15 mouse cellular contexts compared by ENCODE assay signal in genomic region chr12:85273508-85273907, GRCm38 (mm10). TPM values are rescaled to one million over a fixed set of nuclear protein-coding genes. Genes with fewer than 3 reads are reported as not detected.
DNase-seq lines count a peak whose midpoint lies in the region; ATAC-seq and TF ChIP-seq lines count a peak whose summit lies in the region.
"Had no signal": no experiment of that assay in that cellular context is flagged by ENCODE, and none has a peak within 500 bp of the region (broad histone marks: within the 10 kb centered on the region; RNA-seq: fewer than 3 reads in every experiment).

No protein-coding gene starts in this region.

- in situ Hi-C loops in ES-E14 (cut with MboI; ENCODE audit: low sequenced_read_pairs in 2 of 2, unreplicated experiment in 2 of 2), result no loop called here

- H3K4me2 ChIP-seq in kidney, embryonic 16.5 days (replicated peaks; ENCODE audit: low read depth, low read length), result no peak overlapping the region
- no peak overlapping the region for H3K4me2 ChIP-seq in embryonic facial prominence, embryonic 15.5 days (replicated peaks)
- H3K4me2 ChIP-seq: heart, embryonic 15.5 days; limb, embryonic 15.5 days had no signal

- H3K27ac ChIP-seq in kidney, embryonic 16.5 days (ENCODE audit: low read length), result peak overlapping the region; percentile 74
- no peak overlapping the region for H3K27ac ChIP-seq in kidney, adult 2 months (ENCODE audit: insufficient read depth, low read depth, low read length)
- peak overlapping the region; percentile 84 for H3K27ac ChIP-seq in ES-E14 (ENCODE audit: insufficient read depth, low read depth, low read length, poor library complexity, severe bottlenecking)
- peak overlapping the region; percentile 31 for H3K27ac ChIP-seq in embryonic facial prominence, embryonic 15.5 days (replicated peaks)
- H3K27ac ChIP-seq: heart, embryonic 15.5 days; limb, embryonic 15.5 days had no signal

- ATAC-seq in kidney, embryonic 16.5 days (ENCODE audit: low FRiP score, low TSS enrichment), result peak; percentile 78
- ATAC-seq in embryonic facial prominence, embryonic 15.5 days (ENCODE audit: insufficient number of reproducible peaks, low FRiP score, low TSS enrichment, low read depth), result 0 out of 2 replicates have a peak, but pooled peaks have one; percentile 43
- no peak for ATAC-seq in activated CD4-positive, CD25-positive, alpha-beta regulatory T cell, adult 4 months
- ATAC-seq in erythroblast, adult 5-6 weeks (replicated peaks; ENCODE audit: low FRiP score, poor library complexity, severe bottlenecking), result no peak

- H3K27me3 ChIP-seq in kidney, embryonic 16.5 days (ENCODE audit: insufficient read depth, low read length), result no peaks in the 10 kb centered on the region
- H3K27me3 ChIP-seq in kidney, adult 2 months (replicated peaks; ENCODE audit: control insufficient read depth, insufficient read depth, low read length), result no peaks in the 10 kb centered on the region
- H3K27me3 ChIP-seq in E14TG2a.4 (ENCODE audit: insufficient read depth, low read length), result no peaks in the 10 kb centered on the region
- no peaks in the 10 kb centered on the region for H3K27me3 ChIP-seq in embryonic facial prominence, embryonic 15.5 days
- H3K27me3 ChIP-seq: heart, embryonic 15.5 days; limb, embryonic 15.5 days had no signal

- DNase-seq in kidney, adult 2 months, result no peak
- no peak for DNase-seq in ES-E14 (ENCODE audit: low read depth, low spot score)
- DNase-seq: cerebellum, postnatal 10 days; layer of hippocampus, adult 9-11 months; right cerebral cortex, postnatal 14 days had no signal

- H3K9me3 ChIP-seq in kidney, embryonic 16.5 days (ENCODE audit: low read length), result no peaks in the 10 kb centered on the region
- no peaks in the 10 kb centered on the region for H3K9me3 ChIP-seq in E14TG2a.4 (ENCODE audit: low read length)
- no peaks in the 10 kb centered on the region for H3K9me3 ChIP-seq in ES-E14 (ENCODE audit: control insufficient read depth, insufficient read depth, low read depth, low read length)
- H3K9me3 ChIP-seq in embryonic facial prominence, embryonic 15.5 days (replicated peaks), result no peaks in the 10 kb centered on the region
- H3K9me3 ChIP-seq: heart, embryonic 15.5 days; limb, embryonic 15.5 days had no signal

- H3K4me1 ChIP-seq in kidney, embryonic 16.5 days (ENCODE audit: insufficient read depth, low read length), result peaks cover 24% of the 10 kb centered on the region
- H3K4me1 ChIP-seq in kidney, adult 2 months (ENCODE audit: control insufficient read depth, insufficient read depth, low read length), result no peaks in the 10 kb centered on the region
- peaks cover 87% of the 10 kb centered on the region for H3K4me1 ChIP-seq in E14TG2a.4 (replicated peaks; ENCODE audit: low read depth, low read length)
- peaks cover 12% of the 10 kb centered on the region in 2 experiments for H3K4me1 ChIP-seq in ES-E14 (ENCODE audit: control insufficient read depth in 2 of 2, insufficient read depth in 2 of 2, low read length in 2 of 2, poor library complexity in 1 of 2)
- peaks cover 33% of the 10 kb centered on the region for H3K4me1 ChIP-seq in embryonic facial prominence, embryonic 15.5 days

- H3K4me3 ChIP-seq in kidney, embryonic 16.5 days (ENCODE audit: low read length), result no peak overlapping the region
- H3K4me3 ChIP-seq in kidney, adult 2 months (ENCODE audit: insufficient read depth, low read depth, low read length), result no peak overlapping the region
- peak overlapping the region; percentile 32; the same call in 1 of the 2 replicates for H3K4me3 ChIP-seq in E14TG2a.4 (replicated peaks; ENCODE audit: low read length)
- H3K4me3 ChIP-seq in ES-E14 (ENCODE audit: insufficient read depth in 1 of 2, low read depth in 1 of 2, low read length in 2 of 2, poor library complexity in 1 of 2, severe bottlenecking in 1 of 2), result no peak overlapping the region
- H3K4me3 ChIP-seq in embryonic facial prominence, embryonic 15.5 days (replicated peaks), result no peak overlapping the region
- H3K4me3 ChIP-seq: heart, embryonic 15.5 days; limb, embryonic 15.5 days had no signal

- peaks cover 14% of the 10 kb centered on the region for H3K36me3 ChIP-seq in kidney, embryonic 16.5 days (ENCODE audit: insufficient read depth, low read length)
- no peaks in the 10 kb centered on the region for H3K36me3 ChIP-seq in kidney, adult 2 months (ENCODE audit: control insufficient read depth, insufficient read depth, low read length)
- H3K36me3 ChIP-seq in E14TG2a.4 (ENCODE audit: insufficient read depth, low read length) (peaks cover 43% of the 10 kb centered on the region), ES-E14 (ENCODE audit: control insufficient read depth, insufficient read depth, low read length, poor library complexity, severe bottlenecking) (peaks cover 4% of the 10 kb centered on the region; the same call in 1 of the 2 replicates)
- 0 out of 2 replicates have a peak, but pooled peaks cover 4% of the 10 kb centered on the region for H3K36me3 ChIP-seq in embryonic facial prominence, embryonic 15.5 days

- H3K9ac ChIP-seq in kidney, embryonic 16.5 days (replicated peaks; ENCODE audit: low read length), result no peak overlapping the region; the same call in 1 of the 2 replicates
- H3K9ac ChIP-seq in ES-E14 (ENCODE audit: insufficient read depth, low read depth, low read length, poor library complexity, severe bottlenecking), result 0 out of 2 replicates have a peak overlapping the region, but pooled peaks have one; percentile 16
- no peak overlapping the region for H3K9ac ChIP-seq in embryonic facial prominence, embryonic 15.5 days
- H3K9ac ChIP-seq: heart, embryonic 15.5 days; limb, embryonic 15.5 days had no signal

- no peak for TF ChIP-seq POLR2A in kidney, adult 2 months (IDR thresholded peaks at IDR 0.05; ENCODE audit: low read depth, low read length)

- TF ChIP-seq CTCF in kidney, adult 2 months (conservative IDR thresholded peaks at IDR 0.05; ENCODE audit: insufficient read depth, insufficient read length, low read depth, low read length), result no peak
- TF ChIP-seq CTCF in E14TG2a.4 (conservative IDR thresholded peaks at IDR 0.05; ENCODE audit: low read length), result no peak

- 22% methylated on average over 10 of the region's 10 CpGs for WGBS in kidney, embryonic 16.5 days
- 47% methylated on average over 10 of the region's 10 CpGs for WGBS in kidney, adult 2 months
- WGBS in embryonic facial prominence, embryonic 15.5 days, result 41% methylated on average over 10 of the region's 10 CpGs

TF ChIP-seq in ES-E14, 5 proteins besides CTCF, POLR2A, EP300 and RAD21:
- TF ChIP-seq ZNF384 (IDR thresholded peaks at IDR 0.05; ENCODE audit: low read depth, low read length) (no peak), HCFC1 (IDR thresholded peaks at IDR 0.05; ENCODE audit: borderline replicate concordance, insufficient read depth, low read length) (no peak), MAFK (IDR thresholded peaks at IDR 0.05; ENCODE audit: insufficient read depth, low read depth, low read length) (no peak), ZC3H11A (IDR thresholded peaks at IDR 0.05; ENCODE audit: borderline replicate concordance, low read depth, low read length) (no peak), CHD2 (IDR thresholded peaks at IDR 0.05; ENCODE audit: low read depth, low read length) (no peak)
TF ChIP-seq in ES-E14: peak in this region for 0.

RNA-seq across cellular contexts. Expression of gene Mlh3, which starts 3.1 kb away (rescaled TPM):
- 9.7 and 10.9 TPM in 2 replicates for polyA plus RNA-seq in kidney, embryonic 16.5 days (2015; fragmentation: Nextera tagmentation; extraction: Ambion mirVana)
- polyA plus RNA-seq in kidney, adult 2 months (2012; rRNA removed), result 8.1 and 9.6 TPM in 2 replicates
- 12.6 and 13.1 TPM in 2 replicates for total RNA-seq in ES-E14 (2012; rRNA removed)
- 7.5 and 8.4 TPM in 2 replicates for polyA plus RNA-seq in embryonic facial prominence, embryonic 15.5 days (2015; fragmentation: Nextera tagmentation; extraction: Ambion mirVana)
- polyA plus RNA-seq in activated CD4-positive, CD25-positive, alpha-beta regulatory T cell, adult 4 months (2017; shearing (Covaris generic)), result 10 to 100 TPM in 1 of 2 experiments, 1 to 10 TPM in 1; 10.0 to 10.4 TPM
- 0.19 and 1.0 TPM in 2 replicates for total RNA-seq in erythroblast, adult 5-6 weeks (2015; ENCODE audit: low replicate concordance)
- 2.2 and 2.6 TPM in 2 replicates for total RNA-seq in erythroblast, adult 5-6 weeks (2017; ENCODE audit: low replicate concordance)

RNA-seq across cellular contexts. Expression of gene Acyp1, which starts 14.7 kb away (rescaled TPM):
- polyA plus RNA-seq in kidney, embryonic 16.5 days (2015; fragmentation: Nextera tagmentation; extraction: Ambion mirVana), result 57.4 and 57.5 TPM in 2 replicates
- 9.6 and 19.1 TPM in 2 replicates for polyA plus RNA-seq in kidney, adult 2 months (2012; rRNA removed)
- 12.2 and 15.0 TPM in 2 replicates for total RNA-seq in ES-E14 (2012; rRNA removed)
- polyA plus RNA-seq in embryonic facial prominence, embryonic 15.5 days (2015; fragmentation: Nextera tagmentation; extraction: Ambion mirVana), result 50.8 and 60.2 TPM in 2 replicates
- polyA plus RNA-seq in activated CD4-positive, CD25-positive, alpha-beta regulatory T cell, adult 4 months (2017; shearing (Covaris generic)), result 10 to 100 TPM; 47.4 to 52.5 TPM
- total RNA-seq in erythroblast, adult 5-6 weeks (2015; ENCODE audit: low replicate concordance), result 7.9 and 26.1 TPM in 2 replicates
- 13.6 and 21.0 TPM in 2 replicates for total RNA-seq in erythroblast, adult 5-6 weeks (2017; ENCODE audit: low replicate concordance)

RNA-seq across cellular contexts. Expression of gene Zc2hc1c, which starts 14.9 kb away (rescaled TPM):
- polyA plus RNA-seq in kidney, embryonic 16.5 days (2015; fragmentation: Nextera tagmentation; extraction: Ambion mirVana), result 4.1 and 4.4 TPM in 2 replicates
- polyA plus RNA-seq in kidney, adult 2 months (2012; rRNA removed), result 2.8 and 3.2 TPM in 2 replicates
- total RNA-seq in ES-E14 (2012; rRNA removed), result 0.45 and 0.63 TPM in 2 replicates
- 1.7 and 2.4 TPM in 2 replicates for polyA plus RNA-seq in embryonic facial prominence, embryonic 15.5 days (2015; fragmentation: Nextera tagmentation; extraction: Ambion mirVana)
- under 1 TPM; 0.21 to 0.27 TPM for polyA plus RNA-seq in activated CD4-positive, CD25-positive, alpha-beta regulatory T cell, adult 4 months (2017; shearing (Covaris generic))
- total RNA-seq in erythroblast, adult 5-6 weeks (2015; ENCODE audit: low replicate concordance), result 0.42 TPM in 1 of 2 replicates, not detected in the other
- total RNA-seq in erythroblast, adult 5-6 weeks (2017; ENCODE audit: low replicate concordance), result 0.17 TPM in 1 of 2 replicates, not detected in the other
- total RNA-seq: megakaryocyte progenitor cell, adult 5-6 weeks; monocyte, adult 5-6 weeks; neutrophil, adult 5-6 weeks had no signal

RNA-seq across cellular contexts. Expression of gene Eif2b2, which starts 54.2 kb away (rescaled TPM):
- 108 and 110 TPM in 2 replicates for polyA plus RNA-seq in kidney, embryonic 16.5 days (2015; fragmentation: Nextera tagmentation; extraction: Ambion mirVana)
- 101 and 112 TPM in 2 replicates for polyA plus RNA-seq in kidney, adult 2 months (2012; rRNA removed)
- 109 and 136 TPM in 2 replicates for total RNA-seq in ES-E14 (2012; rRNA removed)
- polyA plus RNA-seq in embryonic facial prominence, embryonic 15.5 days (2015; fragmentation: Nextera tagmentation; extraction: Ambion mirVana), result 91.1 and 94.6 TPM in 2 replicates
- 10 to 100 TPM; 53.5 to 76.2 TPM for polyA plus RNA-seq in activated CD4-positive, CD25-positive, alpha-beta regulatory T cell, adult 4 months (2017; shearing (Covaris generic))
- total RNA-seq in erythroblast, adult 5-6 weeks (2015; ENCODE audit: low replicate concordance), result 12.1 and 12.5 TPM in 2 replicates
- 9.5 and 14.4 TPM in 2 replicates for total RNA-seq in erythroblast, adult 5-6 weeks (2017; ENCODE audit: low replicate concordance)

Comparison
In these comparisons a context has a peak if more than half of its experiments do, and no peak if none do; other contexts are left out.
1. ATAC-seq: peak in kidney, embryonic 16.5 days (single experiment) and embryonic facial prominence, embryonic 15.5 days (single experiment); none in activated CD4-positive, CD25-positive, alpha-beta regulatory T cell, adult 4 months (single experiment) and erythroblast, adult 5-6 weeks (single experiment).